Mouse (Mus musculus): Measurements from ENCODE around the gene Tpp1.

Gene Tpp1

GRCm38 (mm10) chr7:105751491-105752433 lies at the start of gene Tpp1:
TSS of gene Tpp1 (minus strand) at chr7:105752235.
- peak; percentile 97 for DNase-seq (ENCODE audit: low read depth)

- no peak for DNase-seq (ENCODE audit: low read depth)
Measured at GRCm38 (mm10) chr7:105796972-105797371, 44.9 kb upstream of the Tpp1 start.

GRCm38 (mm10) chr7:105795759-105796366 lies 43.8 kb upstream of the Tpp1 start:
- DNase-seq (ENCODE audit: low read depth), result peak; percentile 21

- DNase-seq (ENCODE audit: low read depth), result no peak
Measured at GRCm38 (mm10) chr7:105793701-105794100, 41.7 kb upstream of the Tpp1 start.

GRCm38 (mm10) chr7:105791147-105791546 lies 39.1 kb upstream of the Tpp1 start:
- no peak for DNase-seq (ENCODE audit: low read depth)

GRCm38 (mm10) chr7:105787285-105788140 lies 35.5 kb upstream of the Tpp1 start, which contains the start of gene Dchs1:
TSS of gene Dchs1 (minus strand) at chr7:105787654.
- DNase-seq (ENCODE audit: low read depth), result peak; percentile 18

GRCm38 (mm10) chr7:105786506-105787284 lies 34.7 kb upstream of the Tpp1 start:
- no peak for DNase-seq (ENCODE audit: low read depth)

GRCm38 (mm10) chr7:105784556-105784955 lies 32.5 kb upstream of the Tpp1 start:
- no peak for DNase-seq (ENCODE audit: low read depth)

- DNase-seq (ENCODE audit: low read depth), result no peak
Measured at GRCm38 (mm10) chr7:105783861-105784260, 31.8 kb upstream of the Tpp1 start.

GRCm38 (mm10) chr7:105778553-105779265 lies 26.7 kb upstream of the Tpp1 start:
- DNase-seq (ENCODE audit: low read depth), result no peak

- no peak for DNase-seq (ENCODE audit: low read depth)
Measured at GRCm38 (mm10) chr7:105777797-105778552, 25.9 kb upstream of the Tpp1 start.

GRCm38 (mm10) chr7:105777316-105777715 lies 25.3 kb upstream of the Tpp1 start:
- no peak for DNase-seq (ENCODE audit: low read depth)

- DNase-seq (ENCODE audit: low read depth), result no peak
Measured at GRCm38 (mm10) chr7:105776026-105776425, 24.0 kb upstream of the Tpp1 start.

- no peak for DNase-seq (ENCODE audit: low read depth)
Measured at GRCm38 (mm10) chr7:105774661-105775060, 22.6 kb upstream of the Tpp1 start.

GRCm38 (mm10) chr7:105773041-105773440 lies 21.0 kb upstream of the Tpp1 start:
- DNase-seq (ENCODE audit: low read depth), result no peak

- DNase-seq (ENCODE audit: low read depth), result no peak
Measured at GRCm38 (mm10) chr7:105772331-105772730, 20.3 kb upstream of the Tpp1 start.

- DNase-seq (ENCODE audit: low read depth), result no peak
Measured at GRCm38 (mm10) chr7:105769959-105770358, 17.9 kb upstream of the Tpp1 start.

GRCm38 (mm10) chr7:105767729-105768165 lies 15.7 kb upstream of the Tpp1 start:
- DNase-seq (ENCODE audit: low read depth), result no peak

GRCm38 (mm10) chr7:105764331-105764730 lies 12.3 kb upstream of the Tpp1 start:
- no peak for DNase-seq (ENCODE audit: low read depth)
